Mouse (Mus musculus): Measurements from ENCODE around the gene Wdr76. TPM values are rescaled to one million over a fixed set of nuclear protein-coding genes. Genes with fewer than 3 reads are reported as not detected.

Gene Wdr76
- total RNA-seq, 2 experiments from 2014 or later, result 1.7 to 2.4 TPM

GRCm38 (mm10) chr2:121551271-121551670 lies 44.7 kb downstream of the Wdr76 start:
- Histone ChIP-seq H3K27ac (no peak overlapping the region), H3K4me3 (no peak overlapping the region)
- intact Hi-C loops (cut with DNase I), result no loop called here
- TF ChIP-seq CTCF (IDR thresholded peaks at IDR 0.05), result no peak
- no peak for DNase-seq

- no peak for TF ChIP-seq CTCF (IDR thresholded peaks at IDR 0.05)
- Histone ChIP-seq H3K4me3 (no peak overlapping the region), H3K27ac (no peak overlapping the region)
- intact Hi-C loops (cut with DNase I), result no loop called here
- DNase-seq, result peak; percentile 5
Observed at GRCm38 (mm10) chr2:121563117-121563516, 56.6 kb downstream of the Wdr76 start.

GRCm38 (mm10) chr2:121565911-121566310 lies 59.4 kb downstream of the Wdr76 start:
- no peak overlapping the region for H3K4me3 ChIP-seq
- intact Hi-C loops (cut with DNase I), result no loop called here
- no peak for TF ChIP-seq CTCF (IDR thresholded peaks at IDR 0.05)
- DNase-seq, result no peak
- no peak overlapping the region for H3K27ac ChIP-seq

- no peak for DNase-seq
- intact Hi-C loops (cut with DNase I), result no loop called here
- Histone ChIP-seq H3K4me3 (no peak overlapping the region), H3K27ac (no peak overlapping the region)
- no peak for TF ChIP-seq CTCF (IDR thresholded peaks at IDR 0.05)
Observed at GRCm38 (mm10) chr2:121570049-121570448, 63.5 kb downstream of the Wdr76 start.

GRCm38 (mm10) chr2:121570999-121571655 lies 64.6 kb downstream of the Wdr76 start:
- DNase-seq, result no peak
- intact Hi-C loops (cut with DNase I), result loop anchor here (1.0 kb wide), 1 partner anchor 261 kb away; no protein-coding TSS in a partner anchor
- no peak overlapping the region for H3K27ac ChIP-seq

GRCm38 (mm10) chr2:121571780-121572179 lies 65.3 kb downstream of the Wdr76 start:
- DNase-seq, result peak; percentile 70
- H3K27ac ChIP-seq, result no peak overlapping the region
- H3K4me3 ChIP-seq, result no peak overlapping the region
- intact Hi-C loops (cut with DNase I), result loop anchor here (1.0 to 2.0 kb wide), 2 partner anchors 123 to 261 kb away; no protein-coding TSS in a partner anchor
- TF ChIP-seq CTCF (IDR thresholded peaks at IDR 0.05), result peak; percentile 95

More at GRCm38 (mm10) chr2:121570999-121571655, 64.6 kb downstream of the Wdr76 start:
- H3K4me3 ChIP-seq, result no peak overlapping the region
- no peak for TF ChIP-seq CTCF (IDR thresholded peaks at IDR 0.05)

- Histone ChIP-seq H3K4me3 (no peak overlapping the region), H3K27ac (peak overlapping the region; percentile 20)
- intact Hi-C loops (cut with DNase I), result no loop called here
- TF ChIP-seq CTCF (IDR thresholded peaks at IDR 0.05), result no peak
- no peak for DNase-seq
Observed at GRCm38 (mm10) chr2:121574066-121574630, 67.6 kb downstream of the Wdr76 start.

GRCm38 (mm10) chr2:121575741-121576201 lies 69.2 kb downstream of the Wdr76 start:
- TF ChIP-seq CTCF (IDR thresholded peaks at IDR 0.05), result no peak
- no peak for DNase-seq
- Histone ChIP-seq H3K27ac (peak overlapping the region; percentile 54; the same call in 1 of the 2 replicates), H3K4me3 (no peak overlapping the region)
- intact Hi-C loops (cut with DNase I), result no loop called here

GRCm38 (mm10) chr2:121582809-121583376 lies 76.4 kb downstream of the Wdr76 start:
- no peak for TF ChIP-seq CTCF (IDR thresholded peaks at IDR 0.05)
- Histone ChIP-seq H3K27ac (peak overlapping the region; percentile 20; the same call in 1 of the 2 replicates), H3K4me3 (no peak overlapping the region)
- no peak for DNase-seq
- intact Hi-C loops (cut with DNase I), result no loop called here

GRCm38 (mm10) chr2:121583468-121584116 lies 77.1 kb downstream of the Wdr76 start:
- intact Hi-C loops (cut with DNase I), result no loop called here
- Histone ChIP-seq H3K4me3 (no peak overlapping the region), H3K27ac (peak overlapping the region; percentile 48)
- DNase-seq, result peak; percentile 43
- no peak for TF ChIP-seq CTCF (IDR thresholded peaks at IDR 0.05)

GRCm38 (mm10) chr2:121584705-121585104 lies 78.2 kb downstream of the Wdr76 start:
- peak; percentile 23 for DNase-seq
- TF ChIP-seq CTCF (IDR thresholded peaks at IDR 0.05), result no peak
- H3K4me3 ChIP-seq, result no peak overlapping the region
- intact Hi-C loops (cut with DNase I), result no loop called here
- H3K27ac ChIP-seq, result no peak overlapping the region

- intact Hi-C loops (cut with DNase I), result no loop called here
- no peak for DNase-seq
- TF ChIP-seq CTCF (IDR thresholded peaks at IDR 0.05), result no peak
- peak overlapping the region; percentile 7; the same call in 1 of the 2 replicates for H3K27ac ChIP-seq
- no peak overlapping the region for H3K4me3 ChIP-seq
Observed at GRCm38 (mm10) chr2:121587523-121588308, 81.2 kb downstream of the Wdr76 start.
